Mouse (Mus musculus) CD4-positive, CD25-positive, alpha-beta regulatory T cell, adult 2 months (primary cell): ENCODE measurements around the gene Zfp213.
"Not testable (repeated sequence)": the region's sequence is repeated elsewhere in the genome, so short reads cannot be mapped to it uniquely, and the experiment has no call there.

Source experiments
- DNase-seq: peaks from one replicate; pipeline ENCODE4 v3.0.0-alpha.2; 2012; ENCODE audit warnings: low read depth, low spot score

Zfp213 gene

DNA sequence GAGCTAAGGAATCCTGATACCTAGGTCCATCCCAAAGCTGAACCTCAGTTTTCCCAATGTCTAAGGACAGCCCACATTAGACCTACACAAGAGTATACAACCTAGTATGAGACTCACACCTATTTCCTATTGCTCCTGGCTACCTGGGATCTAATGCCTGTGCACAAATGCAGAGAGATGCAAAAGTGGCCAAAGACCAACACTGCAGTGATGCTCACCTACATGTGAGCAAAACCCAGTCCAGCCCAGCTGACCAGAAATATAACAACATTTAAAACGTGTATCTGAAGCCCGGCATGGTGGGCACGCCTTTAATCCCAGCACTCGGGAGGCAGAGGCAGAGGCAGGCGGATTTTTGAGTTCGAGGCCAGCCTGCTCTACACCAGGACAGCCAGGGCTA is 18.2 kb downstream of the Zfp213 start:
- no peak for DNase-seq

GRCm38 (mm10) chr17:23544766-23545165 is 19.3 kb downstream of the Zfp213 start:
- peak; percentile 8 for DNase-seq

- DNase-seq = peak; percentile 2
Observed at GRCm38 (mm10) chr17:23543983-23544382, 20.1 kb downstream of the Zfp213 start.

- DNase-seq = peak; percentile 2
Observed at GRCm38 (mm10) chr17:23543325-23543724, 20.7 kb downstream of the Zfp213 start.

DNA sequence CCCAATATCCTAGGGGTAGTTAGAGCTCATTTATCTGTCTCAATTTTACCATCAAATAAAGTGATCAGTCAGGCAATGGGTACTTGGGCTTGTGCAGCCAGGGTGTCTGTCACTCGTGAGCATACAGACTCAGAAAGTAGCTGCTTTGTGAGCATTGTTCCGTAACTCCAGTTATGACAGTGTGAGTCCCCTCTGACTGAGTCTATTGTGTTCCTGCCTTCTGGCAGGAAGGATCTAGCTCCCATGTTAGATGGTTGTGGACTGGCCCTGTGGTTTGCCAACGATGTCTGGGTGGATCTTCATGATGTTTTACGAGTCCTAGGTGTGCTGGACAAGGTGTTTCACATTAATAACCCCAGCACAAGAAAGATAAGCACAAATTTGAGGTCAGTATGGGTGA is 21.2 kb downstream of the Zfp213 start:
- peak; percentile 3 for DNase-seq

- peak; percentile 1 for DNase-seq
Observed at GRCm38 (mm10) chr17:23542004-23542720, 21.9 kb downstream of the Zfp213 start.

- DNase-seq = peak; percentile 1
Observed at GRCm38 (mm10) chr17:23540605-23541475, 23.2 kb downstream of the Zfp213 start.

GRCm38 (mm10) chr17:23540106-23540505 is 23.9 kb downstream of the Zfp213 start:
- DNase-seq = no peak

DNA sequence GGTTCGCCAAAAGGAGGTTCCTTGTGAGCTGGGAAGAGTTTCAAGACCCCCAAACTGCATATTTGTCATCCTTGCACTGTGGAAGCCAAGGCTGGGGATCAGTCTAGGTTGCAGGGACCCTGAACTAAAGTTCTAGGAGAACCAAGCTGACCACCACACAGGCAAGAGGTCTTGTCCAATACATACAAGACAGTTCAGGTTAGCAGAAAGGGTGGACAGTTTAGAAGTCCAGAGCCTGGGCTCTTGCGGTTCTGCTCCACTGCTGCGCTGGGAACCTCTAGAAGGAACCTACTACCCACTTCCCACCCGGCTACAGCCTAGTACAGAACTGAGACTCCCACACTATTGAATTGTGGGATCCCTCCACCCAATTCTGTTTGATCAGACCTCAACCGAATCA is 24.4 kb downstream of the Zfp213 start:
- no peak for DNase-seq

DNA sequence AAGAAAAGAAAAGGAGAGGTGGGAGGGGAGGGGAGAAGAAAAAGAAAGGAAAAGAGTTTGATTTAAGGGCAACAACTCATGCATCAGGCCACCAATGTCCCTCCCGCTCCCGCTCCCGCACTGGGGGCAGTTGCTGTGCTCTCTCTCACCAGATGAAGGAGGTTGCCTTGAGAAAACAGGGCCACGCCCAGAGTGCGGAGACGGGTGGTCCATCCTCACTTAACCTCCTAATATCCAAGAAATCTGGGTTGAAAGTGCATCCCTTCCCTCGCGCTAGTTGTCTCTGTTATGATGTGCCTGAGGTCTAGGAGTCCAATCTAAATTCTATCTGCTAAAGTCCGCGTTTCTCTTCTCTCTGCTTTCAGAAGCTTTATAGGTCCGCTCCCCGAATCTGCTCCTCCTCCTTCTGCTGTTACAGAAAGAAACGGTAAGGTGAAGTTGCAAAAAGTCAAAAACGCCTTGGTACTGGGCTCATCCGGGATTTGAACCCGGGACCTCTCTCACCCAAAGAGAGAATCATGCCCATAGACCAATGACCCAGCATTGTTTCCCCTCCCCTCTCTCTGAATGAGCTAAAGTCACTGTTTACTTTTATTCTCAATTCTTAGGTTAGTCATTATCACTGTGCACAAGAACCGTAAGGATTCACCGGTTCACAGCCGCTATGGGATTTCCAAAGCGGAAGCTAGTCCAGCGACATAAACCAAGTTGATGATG is 25.6 kb downstream of the Zfp213 start:
- DNase-seq = no peak

- DNase-seq = no peak
Observed at GRCm38 (mm10) chr17:23537554-23538255, 26.3 kb downstream of the Zfp213 start.

DNA sequence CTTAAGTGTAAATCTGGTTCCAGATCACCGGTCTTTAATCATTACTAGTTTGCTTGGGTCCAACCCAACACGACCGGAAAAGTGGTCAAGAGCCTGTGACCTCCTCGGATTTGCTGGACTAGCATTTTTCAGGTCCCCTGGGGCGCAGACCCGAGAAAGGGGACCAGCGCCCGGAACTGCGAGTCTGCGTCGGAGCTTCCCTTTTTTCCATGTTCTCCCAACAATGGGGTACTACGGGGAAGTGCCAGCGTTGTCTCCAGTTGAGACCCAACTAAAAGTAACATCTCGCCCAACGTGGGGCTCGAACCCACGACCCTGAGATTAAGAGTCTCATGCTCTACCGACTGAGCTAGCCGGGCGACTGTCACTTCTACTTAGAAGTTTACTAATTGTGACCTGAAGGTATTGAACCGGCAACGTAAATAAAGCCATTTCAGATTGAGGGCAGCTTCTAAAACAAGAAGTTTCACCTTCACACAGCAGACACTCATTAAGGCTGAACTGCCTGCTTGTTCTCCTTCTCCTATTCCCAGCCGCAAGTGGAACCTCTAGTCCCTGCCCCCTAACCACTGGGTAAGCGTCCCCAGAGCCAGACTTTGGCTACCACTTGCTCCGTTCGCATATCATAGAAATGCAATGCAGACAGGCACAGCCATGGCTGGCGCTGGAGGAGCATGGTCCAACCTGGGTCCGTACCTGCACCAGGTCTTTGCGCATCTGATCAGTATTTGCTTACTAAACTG is 28.8 kb downstream of the Zfp213 start:
- not testable (repeated sequence) for DNase-seq

- not testable (repeated sequence) for DNase-seq
Observed at GRCm38 (mm10) chr17:23533591-23534490, 30.2 kb downstream of the Zfp213 start.

GRCm38 (mm10) chr17:23531408-23531807 is 32.6 kb downstream of the Zfp213 start:
- DNase-seq = not testable (repeated sequence)

DNA sequence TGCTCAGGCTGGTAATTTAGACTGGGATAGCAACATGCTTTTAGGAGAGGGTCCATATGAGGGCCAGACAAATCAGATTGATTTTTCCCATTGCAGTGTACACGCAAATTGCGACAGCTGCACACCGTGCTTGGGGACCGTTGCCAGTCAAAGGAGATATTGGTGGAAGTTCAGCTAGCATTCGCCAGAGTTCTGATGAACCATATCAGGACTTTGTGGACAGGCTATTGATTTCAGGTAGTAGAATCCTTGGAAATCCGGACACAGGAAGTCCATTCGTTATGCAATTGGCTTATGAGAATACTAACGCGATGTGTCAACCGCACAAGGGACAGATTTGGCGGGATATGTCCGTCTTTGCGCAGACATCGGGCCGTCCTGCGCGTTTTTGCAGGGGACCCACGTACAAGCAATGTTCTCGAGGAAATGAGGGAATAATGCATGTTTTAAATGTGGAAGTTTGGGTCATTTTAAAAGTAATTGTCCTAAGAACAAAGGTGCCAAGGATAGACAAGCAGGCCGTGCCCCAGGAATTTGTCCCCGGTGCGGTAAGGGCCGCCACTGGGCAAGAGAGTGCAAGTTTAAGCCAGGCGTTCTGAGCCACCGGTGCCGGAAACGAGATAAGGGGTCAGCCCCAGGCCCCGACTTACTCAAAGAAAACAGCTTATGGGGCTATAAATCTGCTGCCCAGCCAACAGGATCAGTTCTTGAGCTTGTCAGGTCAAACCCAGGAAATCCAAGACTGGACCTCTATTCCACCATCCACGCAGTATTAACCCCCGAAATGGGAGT is 40.9 kb downstream of the Zfp213 start:
- DNase-seq = not testable (repeated sequence)

DNA sequence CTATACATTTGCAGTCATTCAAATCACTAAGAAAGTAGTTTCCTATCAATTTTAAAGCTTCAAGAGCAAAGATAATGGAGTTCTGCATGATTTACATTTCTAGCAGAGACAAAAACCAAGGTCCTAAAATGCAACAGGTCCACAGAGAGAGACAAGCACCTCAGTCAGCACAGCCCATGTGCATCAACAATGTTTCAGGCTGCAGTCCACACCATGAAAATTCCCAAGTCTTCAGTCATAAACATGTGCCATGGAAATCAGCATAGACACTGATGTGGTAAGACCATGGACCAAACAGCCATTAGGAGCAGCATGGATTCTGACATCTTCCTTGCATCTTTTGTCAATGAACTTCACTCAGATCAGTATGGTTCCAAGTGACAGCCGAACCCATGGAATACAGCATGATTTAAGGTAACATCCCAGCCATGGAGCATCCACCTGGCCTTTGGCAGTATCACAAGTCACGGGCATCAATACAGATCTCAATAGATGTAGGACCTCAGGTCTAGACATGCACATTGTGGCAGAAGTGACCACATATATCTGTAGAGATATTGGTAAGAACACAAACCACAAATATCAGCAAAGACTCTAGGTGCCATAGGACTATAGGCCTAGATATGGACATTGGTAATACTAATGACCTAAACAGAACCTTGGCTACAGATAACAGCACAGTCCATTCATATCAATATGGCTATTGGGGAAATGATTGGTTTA is 45.2 kb downstream of the Zfp213 start:
- no peak for DNase-seq
